Mouse (Mus musculus) small intestine, adult 2 months (tissue): Measurements from ENCODE around the gene Ptprh. TPM values are rescaled to one million over a fixed set of nuclear protein-coding genes. Genes with fewer than 3 reads are reported as not detected.

Source experiments
- H3K27ac ChIP-seq: fragments of 200-500 bp; 2 replicates; pipeline ENCODE4 v1.5.1; 2012; ENCODE audit warnings: low read depth, low read length, control low read depth, inconsistent platforms; ENCODE audit not compliant: insufficient read depth
- H3K27me3 ChIP-seq: fragments of 200-500 bp; 2 replicates; pipeline ENCODE4 v1.6.1; 2012; ENCODE audit warnings: mild to moderate bottlenecking, moderate library complexity, low read length, inconsistent platforms; ENCODE audit not compliant: control insufficient read depth, insufficient read depth
- H3K36me3 ChIP-seq: fragments of 200-500 bp; 2 replicates; pipeline ENCODE4 v1.6.1; 2012; ENCODE audit warnings: mild to moderate bottlenecking, low read length, control low read depth, inconsistent platforms; ENCODE audit not compliant: control insufficient read depth, insufficient read depth
- H3K4me1 ChIP-seq: fragments of 200-500 bp; 2 replicates; pipeline ENCODE4 v1.6.1; 2012; ENCODE audit warnings: low read length, inconsistent platforms, mixed read lengths; ENCODE audit not compliant: control insufficient read depth, insufficient read depth, insufficient read length
- H3K4me3 ChIP-seq: fragments of 200-500 bp; 2 replicates; pipeline ENCODE4 v1.5.1; 2012; ENCODE audit warnings: low read depth, mild to moderate bottlenecking, control low read depth, inconsistent platforms, low read length, moderate library complexity
- CTCF ChIP-seq: fragments of 200-500 bp; IDR thresholded peaks from 2 replicates; pipeline ENCODE4 v1.5.1; 2012; ENCODE audit warnings: low read depth, mild to moderate bottlenecking, control low read depth, inconsistent platforms, low read length, moderate library complexity, mixed read lengths; ENCODE audit not compliant: insufficient replicate concordance, insufficient read length; ENCODE audit errors: extremely low read depth
- POLR2A ChIP-seq: fragments of 200-500 bp; IDR thresholded peaks from 2 replicates; pipeline ENCODE4 v1.6.1; 2012; ENCODE audit warnings: low read depth, mild to moderate bottlenecking, control low read depth, inconsistent platforms, low read length, moderate library complexity
- WGBS: fragments of 180-500 bp; shearing (Covaris S2); methylation state at CpG from one replicate; pipeline ENCODE4 v1.1.7; 2018; 5-methylcytosine and 5-hydroxymethylcytosine counted together
- polyA plus RNA-seq: library from polyadenylated mRNA; depleted of rRNA; stranded (reverse); fragments of >200 nt; gene quantifications from 2 replicates; pipeline ENCODE4 v1.2.3, GENCODE M21; 2012

The Ptprh gene
- polyA plus RNA-seq, 1 experiment = 151 TPM

DNA sequence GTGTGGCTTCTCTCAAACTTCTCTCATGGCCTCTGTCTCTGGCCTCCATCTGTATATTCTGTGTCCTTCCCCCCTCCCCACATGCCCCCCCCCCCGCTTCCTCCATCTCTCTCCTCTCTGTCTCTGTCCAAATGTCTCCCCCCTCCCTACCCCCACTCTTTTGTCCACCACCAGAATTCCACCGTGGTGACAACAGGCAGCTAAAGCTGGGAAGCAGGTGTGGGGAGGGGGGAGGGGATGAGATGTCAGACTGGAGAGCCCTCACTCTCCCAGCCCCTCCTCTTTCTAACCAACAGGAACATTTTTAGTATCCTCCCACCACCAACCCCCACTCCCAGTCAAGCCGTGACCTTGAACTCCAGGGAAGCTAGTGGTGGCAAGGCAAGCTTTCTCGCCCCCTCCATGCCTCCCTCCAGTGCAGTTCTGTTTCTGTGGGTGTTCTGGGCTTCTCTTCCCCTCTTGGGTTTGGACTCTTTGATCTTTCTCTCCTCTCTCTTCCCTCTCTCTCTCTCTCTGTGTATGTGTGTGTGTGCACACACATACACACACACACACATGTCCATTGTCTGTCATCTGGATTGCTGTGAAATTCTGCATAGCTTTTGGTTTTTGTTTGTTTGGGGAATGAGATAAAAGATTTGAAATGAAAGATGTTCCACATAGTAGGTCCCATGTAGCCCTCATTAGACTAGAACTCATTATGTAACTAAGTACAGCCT lies 87.3 kb downstream of the Ptprh start, which contains the start of gene Tnnt1:
Gene Tnnt1 (minus strand): TSS at position 51 of the 719 bp plus-strand sequence.
- WGBS = 30% methylated on average over 4 of the region's 4 CpGs
- Histone ChIP-seq H3K27ac (no peak within 1 kb of the TSS), H3K27me3 (peaks cover 3% of the 10 kb centered on the region; the same call in 1 of the 2 replicates), H3K4me1 (no peaks in the 10 kb centered on the region), H3K4me3 (no peak within 1 kb of the TSS), H3K36me3 (no peaks in the 10 kb centered on the region)
- TF ChIP-seq POLR2A (no peak), CTCF (no peak)

DNA sequence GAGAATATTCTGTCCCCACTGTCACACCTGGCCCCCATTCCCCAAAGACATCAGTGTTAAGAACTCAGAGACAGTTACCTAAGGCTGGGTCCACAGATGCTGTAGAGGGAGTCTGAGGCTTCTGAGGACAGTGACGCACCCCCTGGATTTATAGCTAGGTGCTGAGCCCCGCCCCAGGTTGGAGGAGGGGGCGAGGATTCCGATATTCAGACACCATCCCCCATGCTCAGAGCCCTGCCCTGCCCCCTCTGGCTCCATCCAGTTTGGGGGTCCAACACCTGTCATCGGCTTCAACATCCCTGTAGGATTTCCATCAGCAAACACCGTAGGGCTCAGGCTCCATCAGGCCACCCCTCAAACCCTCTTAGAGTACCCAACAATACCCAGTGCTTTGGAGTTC lies 88.0 kb downstream of the Ptprh start:
- Histone ChIP-seq H3K27ac (no peak overlapping the region), H3K36me3 (no peaks in the 10 kb centered on the region), H3K27me3 (no peaks in the 10 kb centered on the region; the same call in 1 of the 2 replicates), H3K4me3 (no peak overlapping the region), H3K4me1 (no peaks in the 10 kb centered on the region)
- 65% methylated on average over 6 of the region's 6 CpGs for WGBS
- no peak for TF ChIP-seq CTCF
- no peak for TF ChIP-seq POLR2A

DNA sequence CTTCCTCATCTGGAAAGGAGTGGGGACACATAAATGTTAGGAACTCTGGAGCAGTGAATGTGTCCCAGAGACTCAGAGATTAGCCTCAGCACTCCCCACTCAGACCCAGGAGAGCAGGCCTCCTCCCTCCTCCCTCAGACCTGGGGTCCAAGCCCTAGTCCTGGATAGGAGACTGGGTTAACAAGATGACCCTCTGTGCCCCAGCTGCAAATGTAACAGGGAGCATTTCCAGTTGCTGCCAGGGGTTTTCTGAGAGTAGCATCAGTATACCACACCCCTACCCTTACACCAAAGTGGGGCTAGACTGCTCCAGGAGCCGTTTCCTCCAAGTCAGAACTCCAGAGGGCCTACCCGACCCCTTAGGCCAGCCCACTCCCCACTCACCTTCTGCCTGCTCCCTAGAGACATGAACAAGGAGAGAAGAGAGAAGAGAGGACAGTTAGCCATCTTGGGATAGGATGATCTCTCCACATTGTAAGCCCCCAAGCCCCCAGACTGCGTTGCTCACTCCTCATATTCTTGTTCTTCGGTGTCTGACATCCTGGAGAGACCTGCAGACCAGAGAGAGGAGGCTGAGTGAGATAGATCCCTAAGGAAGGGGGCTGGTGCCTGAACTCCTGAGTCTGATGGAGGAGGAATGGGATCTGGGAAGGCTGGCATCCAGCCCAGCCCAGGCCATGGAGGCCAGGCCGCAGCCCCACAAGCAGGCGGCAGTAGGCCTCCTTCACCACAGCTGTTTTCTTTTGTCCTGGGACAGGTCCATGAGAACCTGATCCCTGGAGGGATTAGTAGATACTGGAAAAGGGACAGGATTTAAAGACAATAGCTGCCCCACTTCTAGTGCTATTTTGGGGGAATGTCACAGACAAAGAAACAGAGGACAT lies 89.8 kb downstream of the Ptprh start:
- no peaks in the 10 kb centered on the region for H3K36me3 ChIP-seq
- no peaks in the 10 kb centered on the region for H3K27me3 ChIP-seq
- H3K27ac ChIP-seq = no peak overlapping the region
- 74% methylated on average over 6 of the region's 6 CpGs for WGBS
- TF ChIP-seq CTCF (no peak), POLR2A (no peak)
- no peak overlapping the region for H3K4me3 ChIP-seq
- peaks cover 2% of the 10 kb centered on the region for H3K4me1 ChIP-seq

DNA sequence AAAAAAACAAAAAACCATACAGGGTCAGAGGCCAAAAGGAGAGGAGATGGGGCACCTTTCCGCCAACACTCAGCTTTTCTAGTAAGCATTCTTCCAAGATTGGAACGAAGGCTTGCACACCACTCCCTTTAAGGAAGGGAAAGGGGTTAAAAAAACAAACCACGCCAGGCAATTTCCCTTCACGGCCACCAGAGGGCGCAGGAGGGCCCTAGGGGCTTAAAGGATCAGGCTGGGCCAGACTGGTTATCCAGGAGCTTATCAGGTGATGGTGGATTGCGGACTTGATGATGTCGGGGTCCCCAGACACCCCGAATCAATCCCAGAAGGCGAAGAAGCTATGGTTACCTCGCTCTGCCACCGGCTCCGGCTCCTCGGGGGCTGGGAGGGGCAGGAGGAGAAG lies 90.6 kb downstream of the Ptprh start:
- no peak overlapping the region for H3K27ac ChIP-seq
- no peaks in the 10 kb centered on the region for H3K36me3 ChIP-seq
- WGBS = 25% methylated on average over 13 of the region's 13 CpGs
- TF ChIP-seq CTCF = peak; percentile 93
- no peak for TF ChIP-seq POLR2A
- H3K4me3 ChIP-seq = no peak overlapping the region
- H3K4me1 ChIP-seq = peaks cover 2% of the 10 kb centered on the region
- no peaks in the 10 kb centered on the region for H3K27me3 ChIP-seq

DNA sequence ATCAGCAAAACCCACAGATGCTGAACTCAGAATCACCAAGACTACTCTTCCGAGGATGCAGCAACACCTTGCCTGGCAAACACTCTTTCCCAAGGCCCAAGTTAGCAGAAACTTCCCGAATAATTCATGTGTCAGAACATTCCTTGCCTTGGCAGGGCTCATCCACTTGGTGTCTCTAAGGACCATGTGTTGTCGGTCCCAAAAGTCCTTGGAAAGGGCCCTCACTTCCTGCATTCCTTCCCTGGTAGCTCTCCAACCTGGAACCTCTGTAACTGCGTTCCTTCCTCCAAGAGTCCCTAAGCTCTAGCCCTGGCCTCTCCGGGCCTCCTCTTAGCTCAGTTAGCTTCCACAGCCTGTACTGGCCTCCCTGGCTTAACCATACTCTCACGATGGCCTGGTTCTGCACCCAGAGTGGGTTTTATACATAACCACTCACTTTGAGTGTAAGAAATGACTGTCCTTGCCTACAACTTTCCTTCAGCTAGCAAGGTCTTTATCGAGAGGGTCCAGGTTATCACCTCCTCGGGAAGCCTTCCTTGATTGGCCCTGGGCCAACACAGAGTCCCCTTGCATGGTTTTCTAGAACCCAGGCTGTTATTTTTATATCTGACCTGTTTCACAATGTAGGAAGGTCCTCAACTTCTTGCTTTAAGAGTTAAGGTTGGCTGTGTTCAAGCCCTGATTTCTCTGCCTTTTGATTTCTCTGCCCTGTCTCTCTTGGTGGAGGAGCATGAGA lies 92.2 kb downstream of the Ptprh start:
- 63% methylated on average over 8 of the region's 8 CpGs for WGBS
- Histone ChIP-seq H3K27me3 (no peaks in the 10 kb centered on the region), H3K4me3 (no peak overlapping the region), H3K4me1 (peaks cover 2% of the 10 kb centered on the region), H3K36me3 (no peaks in the 10 kb centered on the region), H3K27ac (no peak overlapping the region)
- TF ChIP-seq CTCF (no peak), POLR2A (no peak)

DNA sequence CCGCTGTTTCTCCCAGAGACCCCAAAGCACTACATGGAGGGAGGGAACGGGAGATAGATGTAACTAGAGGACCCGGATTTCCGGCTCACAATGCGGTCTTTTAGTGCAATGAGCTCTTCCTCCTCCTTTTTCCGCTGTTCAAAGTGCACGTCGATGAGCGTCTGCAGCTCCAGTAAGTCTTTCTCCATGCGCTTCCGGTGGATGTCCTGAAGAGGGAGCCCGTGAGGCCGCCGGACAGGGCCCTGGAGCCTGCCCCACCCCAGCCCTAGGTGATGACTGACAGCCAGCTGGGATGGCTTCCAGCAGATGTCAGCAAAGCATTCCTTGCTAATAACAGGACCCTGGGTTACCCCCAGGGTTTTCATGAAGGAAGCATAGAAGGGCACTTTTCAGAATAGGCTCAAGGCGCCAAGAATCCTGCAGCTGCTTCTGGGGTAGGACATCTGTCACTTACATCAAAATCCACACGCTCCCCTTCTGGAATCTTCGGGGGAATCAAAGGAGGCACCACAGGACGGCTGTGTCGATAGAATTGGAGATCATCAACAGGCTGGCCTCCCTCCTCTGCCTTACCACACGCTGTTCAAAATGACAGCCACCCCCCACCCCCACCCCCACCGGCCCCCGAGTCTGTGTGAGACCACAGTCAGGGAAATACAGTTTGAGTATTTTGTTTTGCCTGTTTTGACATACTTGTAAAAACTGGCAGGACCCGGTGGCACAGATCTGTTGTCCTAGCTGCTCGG lies 93.8 kb downstream of the Ptprh start:
- 21% methylated on average over 24 of the region's 24 CpGs for WGBS
- TF ChIP-seq POLR2A (no peak), CTCF (peak; percentile 87)
- no peaks in the 10 kb centered on the region for H3K36me3 ChIP-seq
- no peaks in the 10 kb centered on the region for H3K27me3 ChIP-seq
- peak overlapping the region; percentile 48 for H3K4me3 ChIP-seq
- no peak overlapping the region for H3K27ac ChIP-seq
- H3K4me1 ChIP-seq = peaks cover 2% of the 10 kb centered on the region
